9 mouse cellular contexts compared by ENCODE assay signal in the genomic region with DNA sequence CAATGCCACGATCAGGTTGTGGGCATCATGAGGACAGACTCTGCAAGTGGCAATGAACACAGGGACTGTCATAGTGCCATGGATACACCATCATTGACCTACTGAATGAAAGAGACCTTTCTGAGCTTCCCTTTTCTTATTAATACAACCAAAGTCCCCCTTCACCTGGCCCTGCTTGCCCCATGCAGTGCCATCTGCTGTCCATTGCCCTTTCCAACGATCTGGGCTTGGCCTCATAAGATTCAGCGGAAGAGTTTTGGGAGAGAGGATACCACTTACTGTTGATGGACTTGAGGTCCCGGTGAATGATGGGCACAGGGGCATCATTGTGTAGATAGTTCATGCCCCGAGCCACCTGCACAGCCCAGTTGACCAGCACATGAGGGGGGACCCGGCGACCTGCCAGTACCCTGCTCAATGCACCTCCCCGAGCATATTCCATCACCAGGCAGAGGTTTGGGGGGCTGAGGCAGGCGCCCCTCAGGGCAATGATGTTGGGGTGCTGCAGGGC. TPM values are rescaled to one million over a fixed set of nuclear protein-coding genes. Genes with fewer than 3 reads are reported as not detected.
DNase-seq lines count a peak whose midpoint lies in the region; ATAC-seq and TF ChIP-seq lines count a peak whose summit lies in the region.
"Had no signal": no experiment of that assay in that cellular context is flagged by ENCODE, and none has a peak within 500 bp of the region (broad histone marks: within the 10 kb centered on the region; RNA-seq: fewer than 3 reads in every experiment).

No protein-coding gene starts in this region.

- H3K9ac ChIP-seq in forebrain, embryonic 11.5 days (ENCODE audit: low read length), result peak overlapping the region; percentile 74
- peak overlapping the region; percentile 83 for H3K9ac ChIP-seq in liver, embryonic 13.5 days

- peak overlapping the region; percentile 91 for H3K4me2 ChIP-seq in forebrain, embryonic 11.5 days (ENCODE audit: low read depth, low read length, severe bottlenecking)
- peak overlapping the region; percentile 99 for H3K4me2 ChIP-seq in liver, embryonic 13.5 days

- 54% methylated on average over 9 of the region's 9 CpGs for WGBS in forebrain, embryonic 11.5 days
- 44% methylated on average over 9 of the region's 9 CpGs for WGBS in liver, embryonic 13.5 days (ENCODE audit: insufficient replicate concordance)

- H3K9me3 ChIP-seq in forebrain, embryonic 11.5 days (ENCODE audit: control insufficient read depth, low read length), result no peaks in the 10 kb centered on the region
- no peaks in the 10 kb centered on the region for H3K9me3 ChIP-seq in liver, embryonic 13.5 days (replicated peaks)

- no peak for DNase-seq in gastrocnemius, adult 2 months
- DNase-seq in gastrocnemius, postnatal 36 days, result no peak
- DNase-seq in A20 (ENCODE audit: low read depth, low spot score) (peak; percentile 31), adipocyte (ENCODE audit: low spot score) (no peak)
- DNase-seq in forebrain, embryonic 11.5 days (ENCODE audit: low spot score), result no peak
- DNase-seq in liver, embryonic 13.5 days, result no peak
- DNase-seq in ovary, postnatal 36 days (ENCODE audit: low spot score), result no peak

- TF ChIP-seq CTCF in gastrocnemius, adult 2 months (IDR thresholded peaks at IDR 0.05), result no peak

- H3K4me3 ChIP-seq in gastrocnemius, adult 2 months, result peak overlapping the region; percentile 87
- peak overlapping the region; percentile 94 for H3K4me3 ChIP-seq in forebrain, embryonic 11.5 days (ENCODE audit: low read depth, low read length)
- peak overlapping the region; percentile 81 for H3K4me3 ChIP-seq in liver, embryonic 13.5 days (replicated peaks)

- ATAC-seq in forebrain, embryonic 11.5 days (replicated peaks; ENCODE audit: low FRiP score), result no peak
- no peak for ATAC-seq in liver, embryonic 13.5 days (ENCODE audit: low read depth)
- ATAC-seq in activated CD4-positive, CD25-positive, alpha-beta regulatory T cell, adult 4 months, result no peak

- H3K27ac ChIP-seq in gastrocnemius, adult 2 months, result peak overlapping the region; percentile 96
- no peak overlapping the region for H3K27ac ChIP-seq in forebrain, embryonic 11.5 days (ENCODE audit: low read depth, low read length)
- H3K27ac ChIP-seq in liver, embryonic 13.5 days, result no peak overlapping the region

- intact Hi-C loops in gastrocnemius, adult 2 months (cut with DNase I), result loop anchor here (5.0 kb wide), 1 partner anchor 496 kb away; the partner anchor contains the start of gene Rab4b
- intact Hi-C loops in gastrocnemius, postnatal 36 days (cut with DNase I), result no loop called here

- no peaks in the 10 kb centered on the region for H3K27me3 ChIP-seq in forebrain, embryonic 11.5 days (ENCODE audit: control insufficient read depth, insufficient read depth, low read length)
- peaks cover 13% of the 10 kb centered on the region for H3K27me3 ChIP-seq in liver, embryonic 13.5 days

- H3K36me3 ChIP-seq in forebrain, embryonic 11.5 days (ENCODE audit: control insufficient read depth, insufficient read depth, low read length), result peaks cover 8% of the 10 kb centered on the region; the same call in 1 of the 2 replicates
- no peaks in the 10 kb centered on the region for H3K36me3 ChIP-seq in liver, embryonic 13.5 days

- H3K4me1 ChIP-seq in forebrain, embryonic 11.5 days (replicated peaks; ENCODE audit: control insufficient read depth, insufficient read depth, low read length), result peaks cover 17% of the 10 kb centered on the region; the same call in 1 of the 2 replicates
- peaks cover 38% of the 10 kb centered on the region for H3K4me1 ChIP-seq in liver, embryonic 13.5 days (replicated peaks)

RNA-seq across cellular contexts. Expression of gene Map3k10, which starts 1.3 kb away (rescaled TPM):
- total RNA-seq in gastrocnemius, adult 2 months (2021), result 10 to 100 TPM; 35.3 to 39.1 TPM
- total RNA-seq in gastrocnemius, postnatal 36 days (2021), result 10 to 100 TPM; 30.6 to 34.2 TPM
- 10.3 and 12.5 TPM in 2 replicates for polyA plus RNA-seq in forebrain, embryonic 11.5 days (2014; fragmentation: Nextera tagmentation; extraction: Ambion mirVana)
- polyA plus RNA-seq in liver, embryonic 13.5 days (2015; fragmentation: Nextera tagmentation; extraction: Ambion mirVana), result 1.3 and 1.8 TPM in 2 replicates
- 1 to 10 TPM in 1 of 2 experiments, under 1 TPM in 1; 0.61 to 1.2 TPM for polyA plus RNA-seq in activated CD4-positive, CD25-positive, alpha-beta regulatory T cell, adult 4 months (2017; shearing (Covaris generic))

RNA-seq across cellular contexts. Expression of gene Zfp607b, which starts 16.0 kb away (rescaled TPM):
- under 1 TPM; 0.43 to 0.84 TPM for total RNA-seq in gastrocnemius, adult 2 months (2021)
- under 1 TPM; 0.26 to 0.37 TPM for total RNA-seq in gastrocnemius, postnatal 36 days (2021)
- polyA plus RNA-seq in forebrain, embryonic 11.5 days (2014; fragmentation: Nextera tagmentation; extraction: Ambion mirVana), result 7.8 and 10.3 TPM in 2 replicates
- 0.35 and 0.83 TPM in 2 replicates for polyA plus RNA-seq in liver, embryonic 13.5 days (2015; fragmentation: Nextera tagmentation; extraction: Ambion mirVana)
- polyA plus RNA-seq in activated CD4-positive, CD25-positive, alpha-beta regulatory T cell, adult 4 months (2017; shearing (Covaris generic)), result 1 to 10 TPM; 2.1 TPM

RNA-seq across cellular contexts. Expression of gene Ttc9b, which starts 19.4 kb away (rescaled TPM):
- total RNA-seq in gastrocnemius, adult 2 months (2021), result not detected
- total RNA-seq in gastrocnemius, postnatal 36 days (2021), result not detected
- 12.6 and 13.9 TPM in 2 replicates for polyA plus RNA-seq in forebrain, embryonic 11.5 days (2014; fragmentation: Nextera tagmentation; extraction: Ambion mirVana)
- 0.05 TPM in 1 of 2 replicates, not detected in the other for polyA plus RNA-seq in liver, embryonic 13.5 days (2015; fragmentation: Nextera tagmentation; extraction: Ambion mirVana)
- not detected for polyA plus RNA-seq in activated CD4-positive, CD25-positive, alpha-beta regulatory T cell, adult 4 months (2017; shearing (Covaris generic))
- total RNA-seq: gastrocnemius, adult 18-20 months had no signal

RNA-seq across cellular contexts. Expression of gene Zfp60, which starts 58.1 kb away (rescaled TPM):
- total RNA-seq in gastrocnemius, adult 2 months (2021), result 1 to 10 TPM; 5.9 to 9.0 TPM
- total RNA-seq in gastrocnemius, postnatal 36 days (2021), result 1 to 10 TPM; 4.5 to 5.8 TPM
- 93.9 and 94.3 TPM in 2 replicates for polyA plus RNA-seq in forebrain, embryonic 11.5 days (2014; fragmentation: Nextera tagmentation; extraction: Ambion mirVana)
- polyA plus RNA-seq in liver, embryonic 13.5 days (2015; fragmentation: Nextera tagmentation; extraction: Ambion mirVana), result 5.6 and 6.6 TPM in 2 replicates
- polyA plus RNA-seq in activated CD4-positive, CD25-positive, alpha-beta regulatory T cell, adult 4 months (2017; shearing (Covaris generic)), result 1 to 10 TPM; 7.0 to 8.0 TPM

Comparison
In these comparisons a context has a peak if more than half of its experiments do, and no peak if none do; other contexts are left out.
1. RNA of gene Ttc9b, which starts 19.4 kb away (polyA plus RNA-seq): 12.6 to 13.9 TPM in forebrain, embryonic 11.5 days; not detected in activated CD4-positive, CD25-positive, alpha-beta regulatory T cell, adult 4 months and 0.05 TPM in liver, embryonic 13.5 days; every median in the first group is over 10 times any median in the second.
2. Peak in every context shown above with its lines, with median percentiles within 50 percentile points of each other: H3K4me3 ChIP-seq.